Comparison of ENCODE assay signal across 23 mouse cellular contexts in genomic region chr6:137688506-137689105, GRCm38 (mm10). TPM values are rescaled to one million over a fixed set of nuclear protein-coding genes. Genes with fewer than 3 reads are reported as not detected.
DNase-seq lines count a peak whose midpoint lies in the region; ATAC-seq and TF ChIP-seq lines count a peak whose summit lies in the region.
"Had no signal": no experiment of that assay in that cellular context is flagged by ENCODE, and none has a peak within 500 bp of the region (broad histone marks: within the 10 kb centered on the region; RNA-seq: fewer than 3 reads in every experiment).

No protein-coding gene starts in this region.

- H3K9me3 ChIP-seq in lung, embryonic 15.5 days: no peaks in the 10 kb centered on the region
- no peaks in the 10 kb centered on the region for H3K9me3 ChIP-seq in heart, embryonic 10.5 days
- H3K9me3 ChIP-seq: forebrain, embryonic 13.5 days; hindbrain, embryonic 15.5 days; intestine, embryonic 15.5 days; midbrain, embryonic 13.5 days; neural tube, embryonic 13.5 days had no signal

- H3K27ac ChIP-seq in lung, embryonic 15.5 days: no peak overlapping the region
- no peak overlapping the region for H3K27ac ChIP-seq in heart, embryonic 10.5 days
- H3K27ac ChIP-seq: forebrain, embryonic 13.5 days; hindbrain, embryonic 15.5 days; intestine, embryonic 15.5 days; layer of hippocampus, adult 2 months; midbrain, embryonic 13.5 days; neural tube, embryonic 13.5 days had no signal

- no peaks in the 10 kb centered on the region for H3K36me3 ChIP-seq in lung, embryonic 15.5 days
- no peaks in the 10 kb centered on the region for H3K36me3 ChIP-seq in heart, embryonic 10.5 days
- H3K36me3 ChIP-seq: hindbrain, embryonic 15.5 days; intestine, embryonic 15.5 days; midbrain, embryonic 13.5 days; neural tube, embryonic 13.5 days had no signal

- H3K4me1 ChIP-seq in lung, embryonic 15.5 days: peaks cover 12% of the 10 kb centered on the region
- H3K4me1 ChIP-seq in heart, embryonic 10.5 days: no peaks in the 10 kb centered on the region
- H3K4me1 ChIP-seq: forebrain, embryonic 13.5 days; hindbrain, embryonic 15.5 days; intestine, embryonic 15.5 days; midbrain, embryonic 13.5 days had no signal

- H3K4me3 ChIP-seq in lung, embryonic 15.5 days: no peak overlapping the region
- H3K4me3 ChIP-seq in heart, embryonic 10.5 days: no peak overlapping the region
- H3K4me3 ChIP-seq: forebrain, embryonic 13.5 days; hindbrain, embryonic 15.5 days; intestine, embryonic 15.5 days; layer of hippocampus, adult 2 months; midbrain, embryonic 13.5 days; neural tube, embryonic 13.5 days had no signal

- in situ Hi-C loops in Patski (cut with MboI; ENCODE audit: low pct_unique_long_range_greater_than_20kb): no loop called here

- peak overlapping the region; percentile 8; the same call in 1 of the 2 replicates for H3K4me2 ChIP-seq in lung, embryonic 15.5 days
- H3K4me2 ChIP-seq: forebrain, embryonic 13.5 days; hindbrain, embryonic 15.5 days; intestine, embryonic 15.5 days; midbrain, embryonic 13.5 days; neural tube, embryonic 13.5 days had no signal

- no peak for TF ChIP-seq CTCF in Patski (IDR thresholded peaks at IDR 0.05)

- no peaks in the 10 kb centered on the region for H3K27me3 ChIP-seq in lung, embryonic 15.5 days
- H3K27me3 ChIP-seq in Patski: no peaks in the 10 kb centered on the region
- no peaks in the 10 kb centered on the region for H3K27me3 ChIP-seq in heart, embryonic 10.5 days (ENCODE audit: insufficient read depth, poor library complexity, severe bottlenecking)
- H3K27me3 ChIP-seq: forebrain, embryonic 13.5 days; hindbrain, embryonic 15.5 days; intestine, embryonic 15.5 days; neural tube, embryonic 13.5 days had no signal

- WGBS in lung, embryonic 15.5 days: 34% methylated on average over 11 of the region's 11 CpGs
- 87% methylated on average over 11 of the region's 11 CpGs for WGBS in heart, embryonic 10.5 days

- CTCF ChIA-PET in Patski (lab: Charles Lee): interaction anchor here (1.1 to 1.3 kb wide), 3 partner anchors 9 to 36 kb away, joined by 3 to 4 read pairs (median 4); no protein-coding TSS in a partner anchor

- POLR2A ChIA-PET in Patski (lab: Charles Lee): no interaction called here

- no peak for ATAC-seq in lung, embryonic 15.5 days (ENCODE audit: borderline replicate concordance, extremely low read depth, low FRiP score, low TSS enrichment)
- ATAC-seq in Patski: peak; percentile 27
- ATAC-seq: forebrain, embryonic 13.5 days; intestine, embryonic 15.5 days; midbrain, embryonic 13.5 days had no signal

- peak; percentile 5 for DNase-seq in embryo, embryonic 11.5 days (ENCODE audit: low read depth, low spot score)
- no peak for DNase-seq in embryo, embryonic 9.5 days (ENCODE audit: extremely low spot score)
- DNase-seq in lung, postnatal 25 days (ENCODE audit: low spot score): no peak
- DNase-seq in Patski (ENCODE audit: low read depth, low spot score): no peak
- peak; percentile 12 for DNase-seq in mesoderm, embryonic 11.5 days (ENCODE audit: low read depth, low spot score)
- DNase-seq in heart, embryonic 10.5 days (ENCODE audit: low spot score): no peak
- DNase-seq: adrenal gland, postnatal 10 days; B cell, adult 2 months; cerebellum, adult 2 months; gastrocnemius, postnatal 14 days; heart, adult 18-20 months; heart, postnatal 4 days; layer of hippocampus, postnatal 36 days; liver; spleen, adult 18-20 months; thymus, postnatal 25 days had no signal

- H3K9ac ChIP-seq in lung, embryonic 15.5 days: no peak overlapping the region
- H3K9ac ChIP-seq: forebrain, embryonic 13.5 days; hindbrain, embryonic 15.5 days; intestine, embryonic 15.5 days; midbrain, embryonic 13.5 days; neural tube, embryonic 13.5 days had no signal

RNA-seq across cellular contexts. Expression of gene Eps8, which starts 33.9 kb away (rescaled TPM):
- 24.5 and 26.0 TPM in 2 replicates for polyA plus RNA-seq in lung, embryonic 15.5 days (2015; fragmentation: Nextera tagmentation; extraction: Ambion mirVana)
- polyA plus RNA-seq in Patski (2021): 27.0 TPM
- polyA plus RNA-seq in heart, embryonic 10.5 days (2016; fragmentation: Nextera tagmentation; extraction: Ambion mirVana): 14.9 and 16.3 TPM in 2 replicates

RNA-seq across cellular contexts. Expression of gene Strap, which starts 46.3 kb away (rescaled TPM):
- 155 and 161 TPM in 2 replicates for polyA plus RNA-seq in lung, embryonic 15.5 days (2015; fragmentation: Nextera tagmentation; extraction: Ambion mirVana)
- polyA plus RNA-seq in Patski (2021): 142 TPM
- polyA plus RNA-seq in heart, embryonic 10.5 days (2016; fragmentation: Nextera tagmentation; extraction: Ambion mirVana): 154 and 170 TPM in 2 replicates

Comparison
In these comparisons a context has a peak if more than half of its experiments do, and no peak if none do; other contexts are left out.
1. DNase-seq: peak in embryo, embryonic 11.5 days (single experiment) and mesoderm, embryonic 11.5 days (single experiment); none in embryo, embryonic 9.5 days (single experiment), lung, postnatal 25 days (single experiment), Patski (single experiment) and heart, embryonic 10.5 days (single experiment).